Mouse (Mus musculus) T-cell, adult 2 months (primary cell): Measurements from ENCODE around the gene Pigk.
"Not testable (repeated sequence)": the region's sequence is repeated elsewhere in the genome, so short reads cannot be mapped to it uniquely, and the experiment has no call there.

Experiments used
- DNase-seq: peaks from one replicate; pipeline ENCODE4 v3.0.0; 2022; ENCODE audit warnings: low spot score

The Pigk gene

GRCm38 (mm10) chr3:152713991-152714902, at the start of gene Pigk:
Gene Pigk, plus strand, starts transcription at chr3:152714100.
- DNase-seq, result peak; percentile 94

- no peak for DNase-seq
Observed at GRCm38 (mm10) chr3:152666991-152667355, 46.9 kb upstream of the Pigk start.

GRCm38 (mm10) chr3:152667356-152668211, 46.3 kb upstream of the Pigk start:
- DNase-seq, result no peak

DNA sequence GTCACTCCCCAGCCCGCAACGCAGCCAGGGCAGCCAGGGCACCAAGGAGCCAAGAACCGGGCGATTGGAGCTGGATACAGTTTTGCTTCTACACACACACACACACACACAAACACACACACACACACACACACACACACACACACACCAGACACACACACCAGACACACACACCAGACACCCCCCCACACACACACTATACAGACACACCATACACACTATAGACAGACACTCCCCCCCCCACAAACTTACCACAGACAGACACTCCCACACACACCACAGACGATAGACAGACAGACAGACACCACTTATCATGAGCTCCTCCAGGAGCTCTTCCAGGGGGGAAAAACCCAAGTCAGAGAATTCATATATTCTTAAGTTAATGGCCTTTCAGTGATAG, 45.7 kb upstream of the Pigk start, which contains the start of gene Ak5:
Gene Ak5, minus strand, starts transcription at position 122 of the 400 bp plus-strand sequence.
- no peak for DNase-seq

DNA sequence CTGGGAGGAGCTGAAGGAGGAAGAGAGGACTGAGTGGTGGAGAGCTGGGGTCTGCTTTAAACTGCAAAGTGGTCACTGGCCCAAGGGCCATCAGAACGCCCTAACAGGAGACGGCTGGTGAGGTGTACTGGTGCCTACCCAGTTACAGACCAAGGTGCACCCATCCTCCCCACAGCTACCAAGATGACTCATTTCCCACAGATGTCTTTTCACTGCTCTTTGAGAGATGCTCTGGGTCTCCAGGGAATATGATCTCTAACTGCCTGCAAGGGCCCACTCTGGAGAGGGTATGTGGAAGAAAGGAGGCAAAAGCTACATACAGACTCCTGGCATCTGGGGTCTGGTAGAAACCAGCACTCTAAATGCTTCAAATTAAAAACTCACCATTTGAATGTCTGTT, 45.1 kb upstream of the Pigk start:
- no peak for DNase-seq

DNA sequence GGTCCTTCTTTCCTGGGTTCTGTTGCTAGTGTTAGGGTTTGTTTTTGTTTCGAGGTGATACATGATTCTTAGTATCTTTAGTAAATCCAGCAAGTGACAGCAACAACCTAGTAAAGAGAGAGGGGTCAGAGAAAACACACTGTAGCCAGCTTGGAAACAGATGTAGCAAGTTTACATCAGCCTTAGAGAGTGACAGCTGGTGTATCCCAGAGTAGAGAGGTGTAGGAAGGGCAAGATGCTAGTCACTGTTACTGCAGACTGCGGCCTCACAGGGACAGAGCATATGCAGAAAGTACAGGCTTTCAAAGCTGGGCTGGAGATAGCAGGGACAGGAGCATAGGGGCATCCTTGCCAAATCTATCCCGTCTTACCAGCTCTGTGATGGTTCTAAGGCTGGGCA, 44.1 kb upstream of the Pigk start:
- DNase-seq, result no peak

- no peak for DNase-seq
Observed at GRCm38 (mm10) chr3:152674663-152675062, 39.2 kb upstream of the Pigk start.

GRCm38 (mm10) chr3:152688532-152688931, 25.4 kb upstream of the Pigk start:
- no peak for DNase-seq

- no peak for DNase-seq
Observed at GRCm38 (mm10) chr3:152689105-152689504, 24.8 kb upstream of the Pigk start.

GRCm38 (mm10) chr3:152694950-152695349, 18.9 kb upstream of the Pigk start:
- no peak for DNase-seq

- no peak for DNase-seq
Observed at GRCm38 (mm10) chr3:152698017-152698416, 15.9 kb upstream of the Pigk start.

DNA sequence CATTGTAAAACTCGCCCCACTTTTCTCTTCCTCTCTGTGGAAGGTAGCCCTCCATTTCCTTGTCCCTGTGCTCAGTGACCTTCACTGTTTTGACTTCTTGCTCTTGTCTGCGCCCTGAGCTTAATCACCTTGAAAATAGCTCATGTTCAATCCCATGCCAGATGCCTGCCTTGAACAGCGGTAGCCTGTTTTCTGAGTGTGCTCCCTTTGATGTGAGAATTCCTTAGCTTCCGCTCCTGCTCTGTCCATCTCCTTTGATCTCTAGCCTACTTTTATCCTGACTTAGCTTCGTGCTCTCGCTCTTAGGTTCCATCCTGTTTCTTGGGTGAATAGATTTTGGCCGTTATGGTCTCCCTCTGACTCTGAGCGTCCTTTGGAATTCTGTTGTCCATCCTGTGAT, 14.6 kb upstream of the Pigk start:
- DNase-seq, result no peak

GRCm38 (mm10) chr3:152701536-152701935, 12.4 kb upstream of the Pigk start:
- DNase-seq, result not testable (repeated sequence)

DNA sequence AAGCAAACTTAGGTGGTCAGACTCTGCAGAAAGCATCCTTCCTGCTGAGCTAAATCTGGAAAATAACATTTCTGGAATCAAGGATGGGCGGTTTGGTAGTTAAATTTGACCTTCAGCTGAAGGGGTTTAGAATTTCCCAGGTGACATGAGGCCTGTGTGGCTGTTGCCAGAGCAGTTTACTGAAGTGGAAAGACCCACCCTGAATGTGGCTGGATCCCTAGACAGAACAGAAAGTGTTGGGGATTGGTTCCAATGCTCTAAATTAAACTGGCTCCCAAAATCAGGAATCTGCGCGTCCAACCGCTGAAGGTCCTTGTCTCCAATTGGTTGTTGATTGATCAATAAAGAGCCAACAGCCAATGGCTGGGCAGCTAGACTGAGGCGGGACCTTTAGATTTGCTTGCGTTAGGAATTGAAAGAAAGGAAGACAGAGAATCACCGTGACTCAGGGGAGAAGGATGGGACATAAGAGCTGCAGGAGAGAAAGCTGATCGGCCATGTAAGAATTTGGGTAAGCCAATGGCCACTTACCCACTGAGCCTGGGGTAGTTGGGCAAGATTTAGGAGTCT, 11.5 kb upstream of the Pigk start:
- no peak for DNase-seq

- no peak for DNase-seq
Observed at GRCm38 (mm10) chr3:152705826-152706225, 8.1 kb upstream of the Pigk start.

DNA sequence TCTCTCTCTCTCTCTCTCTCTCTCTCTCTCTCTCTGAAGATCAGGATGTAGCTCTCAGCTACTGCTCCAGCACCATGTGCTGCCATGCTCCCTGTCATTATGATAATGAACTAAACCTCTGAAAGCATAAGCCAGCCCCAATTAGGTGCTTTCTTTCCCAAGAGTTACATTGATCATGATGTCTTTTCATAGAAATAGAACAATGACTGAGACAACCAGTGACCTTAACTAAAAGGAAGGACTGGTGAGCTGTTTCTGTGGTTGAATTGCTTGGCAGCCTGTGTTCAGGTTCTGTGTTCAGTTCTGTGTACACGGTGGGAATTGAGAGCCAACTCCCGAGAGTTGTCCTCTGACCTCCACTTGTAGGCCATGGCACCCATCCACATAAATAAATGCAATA, 7.0 kb upstream of the Pigk start:
- no peak for DNase-seq

- no peak for DNase-seq
Observed at GRCm38 (mm10) chr3:152707321-152707823, 6.5 kb upstream of the Pigk start.

DNA sequence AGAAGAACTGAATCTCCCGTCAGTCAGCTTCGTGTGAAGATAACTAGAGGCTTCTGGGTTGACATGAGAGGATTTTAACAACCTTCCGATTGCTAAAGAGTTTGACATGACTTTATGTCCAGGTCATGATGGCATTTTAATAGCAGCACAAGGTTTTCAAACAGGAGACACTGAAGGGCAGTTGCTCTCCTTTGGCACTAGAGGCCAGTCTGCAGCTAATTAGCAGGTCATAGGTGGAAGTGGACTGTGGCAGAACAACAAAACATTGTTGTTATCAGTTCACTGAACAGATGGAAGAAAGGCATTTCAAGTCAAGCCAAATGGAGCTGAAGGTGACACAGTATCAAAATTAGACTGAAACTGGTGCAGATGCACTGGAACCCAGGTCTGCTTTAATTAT, 4.0 kb upstream of the Pigk start:
- no peak for DNase-seq

DNA sequence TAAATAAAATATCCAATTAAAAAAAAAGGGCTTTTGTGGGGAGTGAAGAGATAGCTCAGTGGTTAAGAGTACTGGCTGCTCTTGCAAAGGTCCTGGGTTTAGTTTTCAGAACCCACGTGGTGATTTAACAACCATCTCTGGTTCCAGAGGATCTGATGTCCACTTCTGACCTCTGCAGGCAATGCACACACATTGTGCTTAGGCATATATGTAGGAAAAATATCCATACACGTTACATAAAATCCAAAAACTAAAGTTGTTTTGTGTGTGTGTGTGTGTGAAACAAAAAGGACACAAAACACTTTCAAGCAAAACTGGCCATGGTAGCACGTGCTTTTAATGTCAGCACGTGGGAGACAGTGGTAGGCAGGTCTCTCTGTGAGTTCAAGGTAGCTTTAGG, 943 bp upstream of the Pigk start:
- no peak for DNase-seq

- no peak for DNase-seq
Observed at GRCm38 (mm10) chr3:152721301-152721700, 7.4 kb downstream of the Pigk start.

GRCm38 (mm10) chr3:152722836-152723235, 8.9 kb downstream of the Pigk start:
- DNase-seq, result no peak

DNA sequence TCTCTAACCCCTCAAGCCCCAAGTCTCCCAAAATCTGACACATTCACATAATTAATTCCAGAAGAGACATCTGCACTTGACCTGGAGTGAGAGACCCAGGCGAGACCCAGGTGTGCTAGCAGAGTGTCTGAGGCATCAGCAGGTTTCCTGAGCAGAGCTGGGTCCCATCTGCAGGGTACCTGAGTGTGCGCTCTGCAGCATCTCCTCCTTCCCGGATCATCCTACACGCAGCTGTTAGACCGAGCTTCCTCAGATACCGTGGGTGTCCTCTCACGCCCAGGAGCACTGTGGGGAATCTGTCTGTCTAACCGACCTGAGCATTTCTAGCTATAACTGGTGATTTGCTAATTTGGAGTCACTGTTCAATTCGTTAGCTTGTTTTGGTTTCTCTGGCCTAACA, 10.5 kb downstream of the Pigk start:
- no peak for DNase-seq
